Mouse (Mus musculus) B cell, adult 2 months (primary cell): ENCODE results near the gene Nrros.
A peak's percentile ranks its signal among the peaks of the same experiment; 100 is the strongest.
"Not testable (repeated sequence)": the region's sequence is repeated elsewhere in the genome, so short reads cannot be mapped to it uniquely, and the experiment has no call there.

ENCODE experiments used
- DNase-seq, 2 experiments: peaks; one replicate each; pipeline ENCODE4 v3.0.0; 2022

Gene Nrros

GRCm38 (mm10) chr16:32114968-32115695, 50.3 kb downstream of the Nrros start:
- peak; percentile 95 for DNase-seq

GRCm38 (mm10) chr16:32114406-32114805, 51.0 kb downstream of the Nrros start:
- DNase-seq: no peak

DNA sequence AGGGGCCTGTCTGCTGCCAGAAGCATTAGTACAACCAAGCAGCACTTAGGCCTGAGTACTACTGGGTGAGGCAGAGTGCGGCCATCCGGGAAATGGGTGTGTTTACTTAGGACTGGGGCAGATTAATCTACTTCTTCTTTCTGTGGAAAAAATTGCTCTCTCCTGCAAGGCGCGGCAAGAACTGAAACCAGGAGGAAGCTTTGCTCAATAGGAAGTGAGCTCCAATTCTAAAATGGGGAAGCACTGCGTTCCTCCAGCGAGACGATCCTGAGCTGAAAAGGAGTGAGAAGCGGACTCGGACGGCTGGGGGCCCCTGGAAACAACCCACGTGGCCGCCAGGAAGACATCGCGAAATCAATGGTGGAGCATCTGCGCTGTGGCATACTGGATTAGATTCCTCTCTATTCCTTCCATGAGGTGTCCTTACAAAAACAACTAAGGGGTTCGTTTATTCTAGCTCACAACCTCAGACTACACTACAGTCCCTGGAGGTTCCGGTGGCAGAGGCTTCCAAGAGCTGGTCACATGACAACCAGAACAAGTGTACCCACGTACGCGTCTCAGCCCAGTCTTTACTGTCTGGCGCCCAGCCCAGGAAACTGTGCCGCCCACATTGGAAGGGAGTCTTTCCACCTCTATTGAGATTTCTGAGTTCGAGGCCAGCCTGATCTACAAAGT, 51.7 kb downstream of the Nrros start:
- peak; percentile 71 to 75 for DNase-seq

- DNase-seq: peak; percentile 38 to 40
These were observed 54.3 kb downstream of the Nrros start for GRCm38 (mm10) chr16:32110951-32111699.

GRCm38 (mm10) chr16:32108578-32108977, 56.8 kb downstream of the Nrros start:
- no peak for DNase-seq

GRCm38 (mm10) chr16:32108170-32108569, 57.2 kb downstream of the Nrros start:
- peak; percentile 52 to 61 for DNase-seq

- DNase-seq: peak; percentile 42 to 51
These were observed 57.9 kb downstream of the Nrros start for GRCm38 (mm10) chr16:32107342-32108045.

DNA sequence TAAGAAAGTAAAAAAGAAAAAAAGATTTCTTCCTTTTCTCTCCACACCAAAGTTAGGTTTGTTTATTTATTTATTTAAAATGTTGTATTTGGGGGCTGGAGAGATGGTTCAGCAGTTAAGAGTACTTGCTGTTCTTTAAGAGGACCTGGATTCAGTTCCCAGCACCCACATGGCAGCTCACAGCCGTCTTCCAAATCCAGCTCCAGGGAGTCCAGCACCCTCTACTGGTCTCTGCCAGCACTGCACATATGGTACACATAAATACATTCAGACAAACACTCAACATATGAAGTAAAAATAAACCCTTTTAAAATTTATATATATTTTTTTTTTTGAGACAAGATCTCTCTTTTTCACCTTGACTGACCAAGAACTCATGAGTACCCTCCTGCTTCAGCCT, 59.7 kb downstream of the Nrros start:
- peak; percentile 48 to 50 for DNase-seq

DNA sequence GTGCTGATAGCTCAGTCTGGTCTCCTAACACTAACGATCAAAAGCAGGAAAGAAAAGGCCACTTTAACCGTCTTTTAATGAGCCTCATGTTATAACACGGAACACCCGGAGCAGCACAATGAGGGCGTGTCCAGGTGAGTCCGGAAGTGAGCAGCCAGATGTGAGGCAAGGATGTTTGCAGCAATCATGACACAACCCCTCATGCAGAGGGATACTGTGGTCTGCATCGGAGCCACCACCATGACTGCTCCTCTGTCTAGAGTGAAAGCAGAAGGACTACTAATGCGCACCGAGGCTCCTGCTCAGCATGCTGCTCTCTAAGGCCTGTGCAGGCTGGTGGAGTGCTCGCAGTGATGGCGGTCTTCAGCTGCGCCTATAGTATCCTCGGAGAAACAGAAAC, 63.1 kb downstream of the Nrros start:
- DNase-seq: no peak

GRCm38 (mm10) chr16:32099638-32100150, 65.7 kb downstream of the Nrros start, which contains the start of the genes Pigx and Cep19:
Gene Pigx (minus strand): TSS chr16:32099740.
Gene Cep19 (plus strand): TSS chr16:32099800.
- peak; percentile 83 to 87 for DNase-seq

- no peak for DNase-seq
These were observed 66.3 kb downstream of the Nrros start for GRCm38 (mm10) chr16:32098897-32099637.

DNA sequence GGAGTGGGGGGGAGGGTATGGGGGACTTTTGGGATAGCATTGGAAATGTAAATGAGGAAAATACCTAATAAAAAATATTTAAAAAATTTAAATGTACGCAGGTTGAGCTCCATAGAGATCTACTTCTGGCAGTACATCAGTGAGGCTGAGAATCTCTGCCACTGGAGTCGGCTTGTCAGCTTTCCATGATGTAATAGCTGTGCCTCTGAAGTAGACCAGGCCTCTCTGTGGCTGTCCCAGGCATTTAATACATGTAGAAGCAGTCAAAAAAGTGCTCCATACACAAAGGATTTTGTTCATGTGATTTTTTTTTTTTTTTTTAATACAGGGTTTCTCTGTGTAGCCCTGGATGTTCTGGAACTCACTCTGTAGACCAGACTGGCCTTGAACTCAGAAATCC, 67.6 kb downstream of the Nrros start:
- not testable (repeated sequence) for DNase-seq
